Mouse (Mus musculus): ENCODE data around the gene Scgb1a1. TPM values are rescaled to one million over a fixed set of nuclear protein-coding genes. Genes with fewer than 3 reads are reported as not detected.

Scgb1a1 gene
- polyA plus RNA-seq, 1 experiment from 2014 or later, result not detected

DNA sequence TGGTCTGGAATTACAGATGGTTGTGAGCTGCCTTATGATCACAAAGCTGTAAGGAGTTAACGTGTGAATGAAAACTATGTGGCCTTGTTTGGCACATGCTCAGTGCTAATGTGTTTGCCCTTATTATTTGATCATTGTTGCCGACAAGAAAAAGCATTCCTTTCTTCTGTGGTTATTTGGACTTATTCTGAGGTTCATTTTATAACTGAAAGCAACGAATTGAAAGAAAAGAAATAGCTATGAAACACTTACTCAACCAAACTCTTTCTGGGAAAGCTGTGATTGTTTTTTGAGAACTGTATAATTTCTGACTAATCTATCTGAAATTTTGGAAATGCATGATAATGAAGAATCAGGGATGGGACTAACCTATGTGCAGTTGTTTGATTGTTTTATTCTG, 52.7 kb downstream of the Scgb1a1 start:
- H3K27ac ChIP-seq (replicated peaks; ENCODE audit: low read depth, low read length), result no peak overlapping the region
- DNase-seq (ENCODE audit: low spot score) (no peak), ATAC-seq (ENCODE audit: insufficient number of reproducible peaks, low FRiP score, low TSS enrichment, low read depth) (no peak)
- WGBS, result 75% methylated on average over 3 of the region's 3 CpGs
- H3K36me3 ChIP-seq (ENCODE audit: control insufficient read depth, insufficient read depth, low read length), result no peaks in the 10 kb centered on the region
- no peak overlapping the region for H3K9ac ChIP-seq (ENCODE audit: low read length)
- H3K9me3 ChIP-seq (ENCODE audit: control insufficient read depth, low read length), result no peaks in the 10 kb centered on the region
- H3K4me1 ChIP-seq (ENCODE audit: control insufficient read depth, insufficient read depth, low read length), result no peaks in the 10 kb centered on the region
- no peak overlapping the region for H3K4me2 ChIP-seq (ENCODE audit: low read depth, severe bottlenecking)
- H3K27me3 ChIP-seq (ENCODE audit: control insufficient read depth, insufficient read depth, low read length), result no peaks in the 10 kb centered on the region
- no peak overlapping the region for H3K4me3 ChIP-seq (ENCODE audit: low read depth, low read length)

DNA sequence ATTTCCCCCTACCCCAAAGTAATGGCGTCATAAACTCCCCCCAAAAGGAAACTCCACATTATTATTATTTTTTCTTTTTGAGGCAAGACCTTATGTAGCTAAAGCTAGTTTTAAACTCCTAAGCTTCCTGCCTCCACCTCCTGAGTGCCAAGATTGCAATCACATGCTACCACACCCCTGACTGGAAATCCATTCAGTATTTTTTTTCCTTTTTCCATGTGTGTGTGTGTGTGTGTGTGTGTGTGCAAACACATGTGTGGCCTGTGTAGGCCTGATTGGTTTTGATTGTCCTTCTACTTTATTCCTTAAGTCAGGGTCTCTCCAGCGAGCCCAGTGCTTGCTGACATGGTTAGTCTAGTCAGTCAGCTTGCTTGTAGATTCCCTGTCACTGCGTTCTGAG, 53.3 kb downstream of the Scgb1a1 start:
- no peak overlapping the region for H3K27ac ChIP-seq (replicated peaks; ENCODE audit: low read depth, low read length)
- no peak for DNase-seq (ENCODE audit: low spot score)
- no peak overlapping the region for H3K9ac ChIP-seq (ENCODE audit: low read length)
- 83% methylated on average over 3 of the region's 3 CpGs for WGBS
- no peak overlapping the region for H3K4me3 ChIP-seq (ENCODE audit: low read depth, low read length)
- no peaks in the 10 kb centered on the region for H3K9me3 ChIP-seq (ENCODE audit: control insufficient read depth, low read length)
- H3K4me1 ChIP-seq (ENCODE audit: control insufficient read depth, insufficient read depth, low read length), result no peaks in the 10 kb centered on the region
- ATAC-seq (ENCODE audit: insufficient number of reproducible peaks, low FRiP score, low TSS enrichment, low read depth), result no peak
- H3K4me2 ChIP-seq (ENCODE audit: low read depth, severe bottlenecking), result no peak overlapping the region
- H3K36me3 ChIP-seq (ENCODE audit: control insufficient read depth, insufficient read depth, low read length), result no peaks in the 10 kb centered on the region
- no peaks in the 10 kb centered on the region for H3K27me3 ChIP-seq (ENCODE audit: control insufficient read depth, insufficient read depth, low read length)

Other genes starting within 250 kb of the Scgb1a1 start
- gene Gng3, start 248.8 kb downstream of the Scgb1a1 start, polyA plus RNA-seq (2014; fragmentation: Nextera tagmentation; extraction: Ambion mirVana), result 9.1 and 9.6 TPM in 2 replicates
- 0.12 and 0.47 TPM in 2 replicates for gene Lrrn4cl, start 237.2 kb downstream of the Scgb1a1 start, polyA plus RNA-seq (2014; fragmentation: Nextera tagmentation; extraction: Ambion mirVana)
- gene Ubxn1, start 216.5 kb downstream of the Scgb1a1 start, polyA plus RNA-seq (2014; fragmentation: Nextera tagmentation; extraction: Ambion mirVana), result 186 and 196 TPM in 2 replicates
- 53.5 and 60.2 TPM in 2 replicates for gene Uqcc3, start 207.0 kb downstream of the Scgb1a1 start, polyA plus RNA-seq (2014; fragmentation: Nextera tagmentation; extraction: Ambion mirVana)
- gene Lbhd1, start 204.2 kb downstream of the Scgb1a1 start, polyA plus RNA-seq (2014; fragmentation: Nextera tagmentation; extraction: Ambion mirVana), result 110 and 128 TPM in 2 replicates
- not detected in 2 replicates for gene Gm49403, start 204.0 kb downstream of the Scgb1a1 start, polyA plus RNA-seq (2014; fragmentation: Nextera tagmentation; extraction: Ambion mirVana)
- 127 and 132 TPM in 2 replicates for gene 1810009A15Rik, start 199.1 kb downstream of the Scgb1a1 start, polyA plus RNA-seq (2014; fragmentation: Nextera tagmentation; extraction: Ambion mirVana)
- gene Gm49416, start 199.0 kb downstream of the Scgb1a1 start, polyA plus RNA-seq (2014; fragmentation: Nextera tagmentation; extraction: Ambion mirVana), result 0.24 TPM in 1 of 2 replicates, not detected in the other
- gene Ints5, start 195.0 kb downstream of the Scgb1a1 start, polyA plus RNA-seq (2014; fragmentation: Nextera tagmentation; extraction: Ambion mirVana), result 38.5 and 39.2 TPM in 2 replicates
- 111 and 122 TPM in 2 replicates for gene Ganab, start 189.9 kb downstream of the Scgb1a1 start, polyA plus RNA-seq (2014; fragmentation: Nextera tagmentation; extraction: Ambion mirVana)
- gene B3gat3, start 167.6 kb downstream of the Scgb1a1 start, polyA plus RNA-seq (2014; fragmentation: Nextera tagmentation; extraction: Ambion mirVana), result 33.1 and 37.2 TPM in 2 replicates
- gene Rom1, start 158.6 kb downstream of the Scgb1a1 start, polyA plus RNA-seq (2014; fragmentation: Nextera tagmentation; extraction: Ambion mirVana), result 1.1 and 1.4 TPM in 2 replicates
- 17.9 and 18.0 TPM in 2 replicates for gene Eml3, start 158.4 kb downstream of the Scgb1a1 start, polyA plus RNA-seq (2014; fragmentation: Nextera tagmentation; extraction: Ambion mirVana)
- 58.5 and 62.0 TPM in 2 replicates for gene Mta2, start 146.1 kb downstream of the Scgb1a1 start, polyA plus RNA-seq (2014; fragmentation: Nextera tagmentation; extraction: Ambion mirVana)
- gene Tut1, start 134.1 kb downstream of the Scgb1a1 start, polyA plus RNA-seq (2014; fragmentation: Nextera tagmentation; extraction: Ambion mirVana), result 33.2 and 35.2 TPM in 2 replicates
- 567 and 588 TPM in 2 replicates for gene Eef1g, start 120.9 kb downstream of the Scgb1a1 start, polyA plus RNA-seq (2014; fragmentation: Nextera tagmentation; extraction: Ambion mirVana)
- gene Ahnak, start 98.7 kb downstream of the Scgb1a1 start, polyA plus RNA-seq (2014; fragmentation: Nextera tagmentation; extraction: Ambion mirVana), result 7.7 and 8.9 TPM in 2 replicates
- gene Asrgl1, start 47.7 kb upstream of the Scgb1a1 start, polyA plus RNA-seq (2014; fragmentation: Nextera tagmentation; extraction: Ambion mirVana), result 19.7 and 22.8 TPM in 2 replicates

Data from limb, embryonic 11.5 days (tissue).